Mouse (Mus musculus) erythroblast, embryonic 14.5 days (primary cell): ENCODE measurements around the gene Abhd17a. TPM values are rescaled to one million over a fixed set of nuclear protein-coding genes. Genes with fewer than 3 reads are reported as not detected.
A peak's percentile ranks its signal among the peaks of the same experiment; 100 is the strongest.

Source experiments
- H3K27me3 ChIP-seq: 2 replicates; pipeline ENCODE4 v1.6.1; 2012; ENCODE audit warnings: inconsistent platforms; ENCODE audit not compliant: control insufficient read depth
- H3K36me3 ChIP-seq: 2 replicates; pipeline ENCODE4 v1.6.1; 2012; ENCODE audit warnings: mild to moderate bottlenecking, inconsistent platforms; ENCODE audit not compliant: control insufficient read depth
- H3K4me1 ChIP-seq: 2 replicates; pipeline ENCODE4 v1.6.1; 2012; ENCODE audit warnings: inconsistent platforms; ENCODE audit not compliant: control insufficient read depth
- H3K4me3 ChIP-seq: replicated peaks from 2 replicates; pipeline ENCODE3; 2012; ENCODE audit warnings: moderate library complexity, mild to moderate bottlenecking, inconsistent platforms
- H3K9me3 ChIP-seq: 2 replicates; pipeline ENCODE4 v1.6.1; 2012; ENCODE audit warnings: low read length, inconsistent platforms, mixed read lengths; ENCODE audit not compliant: control insufficient read depth
- GATA1 ChIP-seq: IDR thresholded peaks from 2 replicates; pipeline ENCODE4 v1.6.1; 2012; ENCODE audit warnings: low read length, inconsistent platforms, mixed read lengths
- TAL1 ChIP-seq: IDR thresholded peaks from 3 replicates; pipeline ENCODE4 v1.6.1; 2012; ENCODE audit warnings: low read length, inconsistent platforms, mixed read lengths
- polyA plus RNA-seq: library from polyadenylated mRNA; stranded (reverse); fragments of >175 nt; gene quantifications from 2 replicates; pipeline ENCODE4 v1.2.3, GENCODE M21; 2012

Gene Abhd17a
- polyA plus RNA-seq, 1 experiment: 117 TPM

DNA sequence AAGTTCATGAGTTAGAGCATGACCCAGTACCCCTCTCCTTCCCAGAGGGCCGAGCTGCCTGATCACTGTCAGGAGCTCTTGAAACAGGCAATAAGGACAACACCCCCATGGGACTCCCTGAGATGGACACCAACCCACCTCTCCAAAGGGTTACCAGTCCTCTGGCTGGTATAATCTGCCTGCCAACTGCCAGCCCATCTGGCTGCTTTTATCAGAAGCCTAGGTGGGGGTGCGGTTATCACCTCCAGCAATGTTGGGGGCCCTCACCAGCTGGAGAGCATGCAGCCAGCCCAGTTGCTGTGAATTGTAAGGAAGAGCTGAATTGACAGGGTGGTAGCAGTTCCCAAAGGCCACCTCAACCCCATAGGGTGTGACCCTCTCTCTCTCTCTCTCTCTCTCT, 17.7 kb downstream of the Abhd17a start:
- Histone ChIP-seq H3K9me3 (no peaks in the 10 kb centered on the region), H3K4me1 (peaks cover 96% of the 10 kb centered on the region), H3K4me3 (peak overlapping the region; percentile 96), H3K27me3 (no peaks in the 10 kb centered on the region), H3K36me3 (peaks cover 81% of the 10 kb centered on the region)
- TF ChIP-seq TAL1: peak; percentile 73
- TF ChIP-seq GATA1: peak; percentile 85

DNA sequence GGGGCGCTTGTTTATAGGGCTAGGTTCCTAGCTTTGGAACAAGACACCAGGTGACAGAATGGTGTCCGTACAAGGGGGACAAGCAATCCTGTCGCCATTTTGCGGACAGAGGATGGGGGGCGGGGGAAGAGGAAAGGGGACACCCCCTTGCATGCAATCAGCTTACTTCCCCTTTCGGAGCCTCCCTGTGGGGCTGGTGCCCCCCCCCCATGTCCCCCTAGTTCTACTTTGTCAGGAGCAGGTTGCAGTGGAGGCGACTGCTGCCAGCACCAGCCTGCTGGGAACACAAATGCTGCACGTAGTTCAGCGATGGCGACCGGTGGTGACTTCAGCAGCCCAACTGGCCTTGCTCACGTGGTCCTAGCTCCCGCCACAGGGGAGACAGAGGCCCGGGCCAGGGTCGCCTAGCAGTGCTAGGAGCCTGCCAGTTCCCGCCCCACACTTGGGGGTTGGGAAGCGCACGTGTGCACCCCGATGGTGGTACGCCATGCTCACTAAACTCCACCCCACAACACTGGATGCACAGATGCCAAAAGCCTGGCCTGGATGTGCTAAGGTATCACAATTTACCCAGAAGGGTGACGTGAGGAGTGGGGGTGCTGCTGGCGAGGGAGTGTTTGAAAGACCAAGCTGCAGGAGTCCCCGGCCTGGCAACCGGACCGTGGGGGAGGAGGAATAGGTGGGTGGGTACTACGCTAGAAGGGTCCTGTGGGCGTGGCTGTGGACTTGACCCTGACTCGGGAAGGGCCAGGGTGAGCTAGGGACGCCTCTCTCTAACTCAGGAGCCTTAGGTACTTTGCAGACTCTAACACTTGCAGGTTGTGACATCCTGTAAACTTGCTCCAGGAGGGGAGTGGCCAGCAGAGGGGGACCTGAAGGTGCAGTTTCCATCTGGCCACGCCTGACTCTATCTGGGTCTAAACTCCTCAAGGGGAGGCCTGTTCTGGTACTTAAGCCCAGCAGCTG, 19.0 kb downstream of the Abhd17a start:
- Histone ChIP-seq H3K36me3 (peaks cover 94% of the 10 kb centered on the region), H3K27me3 (no peaks in the 10 kb centered on the region), H3K4me3 (peak overlapping the region; percentile 96), H3K4me1 (peaks cover 99% of the 10 kb centered on the region), H3K9me3 (no peaks in the 10 kb centered on the region)
- no peak for TF ChIP-seq GATA1
- TF ChIP-seq TAL1: no peak

DNA sequence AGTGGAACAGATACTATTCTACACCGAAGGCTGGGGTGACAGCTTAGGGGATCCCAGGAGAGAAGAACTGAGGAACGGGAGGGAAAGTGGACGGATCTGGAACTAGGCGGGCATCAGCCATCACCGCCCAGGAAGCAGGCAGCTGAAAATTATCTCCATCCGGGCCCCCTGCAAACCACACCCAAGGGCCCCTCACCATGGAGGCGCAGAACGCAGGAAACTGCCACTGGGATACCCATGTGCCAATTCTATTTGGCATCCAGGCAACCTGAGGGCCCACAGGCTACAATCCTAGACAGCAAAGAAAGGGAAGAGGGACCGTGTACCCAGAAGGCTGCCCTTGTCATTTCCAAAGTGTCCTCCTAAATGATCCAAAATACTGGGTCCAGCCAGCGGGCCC, 19.7 kb downstream of the Abhd17a start:
- no peaks in the 10 kb centered on the region for H3K9me3 ChIP-seq
- no peaks in the 10 kb centered on the region for H3K27me3 ChIP-seq
- TF ChIP-seq GATA1 (no peak), TAL1 (no peak)
- peaks cover 96% of the 10 kb centered on the region for H3K4me1 ChIP-seq
- peak overlapping the region; percentile 96 for H3K4me3 ChIP-seq
- H3K36me3 ChIP-seq: peaks cover 96% of the 10 kb centered on the region

DNA sequence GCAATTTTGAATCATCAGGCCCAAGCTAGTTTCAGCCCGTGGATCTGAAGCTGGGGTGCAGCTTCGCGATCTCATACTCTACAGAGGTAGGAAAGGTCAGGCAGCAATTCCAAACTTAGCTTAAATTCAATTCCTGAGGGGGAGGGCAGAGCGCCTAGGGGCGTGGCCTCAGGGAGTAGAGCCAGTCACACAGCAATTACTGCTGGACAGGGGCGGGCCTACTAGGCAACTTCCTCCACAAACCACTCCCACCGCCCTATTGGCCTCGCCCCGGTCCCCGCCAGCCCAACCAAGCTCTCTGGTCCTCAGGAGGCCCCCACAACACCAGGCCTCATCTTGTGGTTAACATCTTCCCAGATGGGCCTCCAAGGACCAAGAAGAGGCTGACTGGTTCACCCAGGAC, 20.5 kb downstream of the Abhd17a start:
- Histone ChIP-seq H3K36me3 (peaks cover 96% of the 10 kb centered on the region), H3K4me3 (peak overlapping the region; percentile 96), H3K4me1 (peaks cover 89% of the 10 kb centered on the region), H3K9me3 (no peaks in the 10 kb centered on the region), H3K27me3 (no peaks in the 10 kb centered on the region)
- TF ChIP-seq GATA1 (no peak), TAL1 (no peak)

DNA sequence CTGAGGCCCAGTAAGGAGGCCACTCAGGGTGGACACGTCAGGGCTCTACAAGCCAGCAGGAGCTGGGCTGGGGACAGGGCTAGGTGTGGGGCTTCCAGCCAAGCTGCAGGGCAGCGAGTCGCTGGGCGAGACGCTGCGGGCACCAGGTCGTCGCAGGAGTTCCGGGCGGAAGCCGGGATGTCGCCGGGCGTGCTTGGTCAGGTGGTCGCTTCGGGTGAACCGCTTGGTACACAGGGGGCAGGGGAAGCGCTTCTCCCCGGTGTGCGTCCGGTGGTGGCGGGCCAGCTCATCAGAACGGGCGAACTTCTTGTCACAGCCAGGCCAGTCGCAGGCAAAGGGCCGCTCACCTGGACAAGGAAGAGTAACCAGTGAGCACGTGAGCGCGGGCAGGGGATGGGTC, 21.3 kb downstream of the Abhd17a start:
- TF ChIP-seq TAL1 (no peak), GATA1 (no peak)
- Histone ChIP-seq H3K9me3 (no peaks in the 10 kb centered on the region), H3K4me3 (peak overlapping the region; percentile 96), H3K4me1 (peaks cover 82% of the 10 kb centered on the region), H3K36me3 (peaks cover 96% of the 10 kb centered on the region), H3K27me3 (no peaks in the 10 kb centered on the region)

DNA sequence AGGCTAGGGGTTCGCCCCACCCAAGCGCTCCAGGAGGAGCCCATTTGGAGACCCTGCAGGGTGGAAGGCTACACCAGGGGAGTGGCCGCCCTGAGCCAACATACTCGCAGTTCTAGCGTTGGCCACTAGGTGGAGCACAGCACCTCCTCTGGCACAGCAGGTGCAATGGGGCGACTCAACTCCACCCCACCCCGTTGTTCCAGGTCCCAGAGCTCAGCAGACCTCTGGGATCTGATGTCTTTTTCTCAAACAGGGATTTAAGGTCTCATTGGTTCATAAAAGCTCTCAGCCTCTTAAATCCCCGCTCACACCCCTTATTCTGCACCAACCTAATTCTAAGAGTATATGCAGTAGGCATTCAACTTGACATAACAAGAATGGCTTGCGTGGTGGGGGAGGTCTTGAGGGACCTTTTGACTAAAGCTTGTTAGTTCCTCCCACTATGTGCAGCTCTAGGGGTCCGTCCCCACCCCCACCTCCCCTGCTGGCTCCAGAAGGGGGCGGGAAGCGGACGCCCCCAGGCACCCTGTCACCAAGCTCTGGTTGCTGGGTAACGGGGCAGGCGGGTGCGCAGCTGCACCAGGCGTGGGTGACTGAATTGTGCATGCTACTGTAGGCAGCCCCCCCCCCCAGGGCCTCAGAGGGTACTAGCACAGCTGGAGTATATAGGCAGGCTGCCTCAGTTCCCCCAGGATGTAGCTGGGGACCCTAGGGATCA, 23.6 kb downstream of the Abhd17a start:
- Histone ChIP-seq H3K4me1 (peaks cover 78% of the 10 kb centered on the region), H3K27me3 (no peaks in the 10 kb centered on the region), H3K4me3 (no peak overlapping the region), H3K9me3 (no peaks in the 10 kb centered on the region), H3K36me3 (peaks cover 79% of the 10 kb centered on the region)
- TF ChIP-seq GATA1 (no peak), TAL1 (no peak)

DNA sequence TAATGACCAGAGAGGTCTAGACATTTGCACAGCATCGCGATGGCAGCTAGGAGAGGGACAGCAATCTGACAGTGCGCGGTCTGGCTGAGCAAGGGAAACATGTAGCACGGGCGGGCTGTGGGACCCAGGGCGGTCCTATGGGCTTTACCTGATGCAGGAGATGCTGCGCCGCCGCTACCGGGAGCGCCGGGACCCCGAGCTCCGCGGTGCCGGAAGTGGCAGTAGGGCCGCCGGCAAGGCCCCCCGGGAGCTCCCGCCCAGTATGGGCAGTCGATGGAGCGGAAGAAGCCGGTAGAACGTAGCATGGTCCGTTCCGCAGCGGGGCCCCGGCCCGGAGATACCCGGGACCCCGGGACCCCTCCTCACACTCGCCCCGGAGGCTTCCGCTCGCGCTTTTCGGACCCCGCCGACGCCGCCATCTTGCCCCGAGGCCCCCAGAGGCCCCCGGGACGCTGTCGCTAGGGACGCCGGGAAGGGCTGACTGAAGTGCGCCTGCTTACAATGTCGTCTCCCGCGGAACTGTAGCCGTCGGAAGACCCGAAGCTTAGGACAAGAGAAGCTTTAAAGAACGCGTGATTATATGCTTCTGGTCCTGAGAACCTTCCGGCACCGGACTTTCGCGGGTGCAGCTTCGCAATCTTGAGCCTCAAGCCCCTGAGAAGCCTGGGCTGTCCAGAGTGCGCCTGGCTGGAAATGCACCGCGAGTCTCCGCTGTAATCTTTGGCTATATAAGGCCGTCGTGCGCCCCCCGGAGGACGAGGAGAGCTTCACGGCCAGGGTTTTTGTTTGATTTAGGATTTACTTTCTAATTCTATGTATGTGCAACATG, 28.8 kb downstream of the Abhd17a start, which contains the start of gene Rexo1:
Rexo1 (minus strand) TSS at position 445 of the 829 bp plus-strand sequence.
- TF ChIP-seq GATA1: no peak
- TF ChIP-seq TAL1: no peak
- peak within 1 kb of the TSS; percentile 90 for H3K4me3 ChIP-seq
- peaks cover 71% of the 10 kb centered on the region for H3K4me1 ChIP-seq
- H3K36me3 ChIP-seq: peaks cover 64% of the 10 kb centered on the region
- no peaks in the 10 kb centered on the region for H3K9me3 ChIP-seq
- H3K27me3 ChIP-seq: no peaks in the 10 kb centered on the region

DNA sequence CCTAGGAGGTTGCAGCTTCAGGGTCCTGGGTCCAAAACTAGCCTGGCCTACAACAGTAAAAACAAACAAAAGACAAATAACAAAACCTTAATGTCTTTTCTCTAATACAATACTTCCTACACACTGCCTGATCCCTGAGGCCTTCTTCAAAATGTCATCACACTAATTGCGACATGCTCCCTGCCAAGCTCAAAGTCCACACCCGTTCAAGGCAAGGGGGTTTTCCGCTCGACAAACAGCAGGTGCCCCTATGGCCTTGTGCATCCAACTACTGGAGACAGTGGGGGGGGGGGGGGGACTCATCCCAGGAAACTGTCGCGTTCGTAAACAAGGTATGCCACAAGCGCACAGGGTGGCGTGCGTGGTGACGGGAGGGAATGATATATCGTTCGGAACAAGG, 29.5 kb downstream of the Abhd17a start:
- H3K9me3 ChIP-seq: no peaks in the 10 kb centered on the region
- peaks cover 66% of the 10 kb centered on the region for H3K4me1 ChIP-seq
- H3K27me3 ChIP-seq: no peaks in the 10 kb centered on the region
- TF ChIP-seq GATA1: no peak
- TF ChIP-seq TAL1: no peak
- H3K4me3 ChIP-seq: peak overlapping the region; percentile 90
- H3K36me3 ChIP-seq: peaks cover 58% of the 10 kb centered on the region

DNA sequence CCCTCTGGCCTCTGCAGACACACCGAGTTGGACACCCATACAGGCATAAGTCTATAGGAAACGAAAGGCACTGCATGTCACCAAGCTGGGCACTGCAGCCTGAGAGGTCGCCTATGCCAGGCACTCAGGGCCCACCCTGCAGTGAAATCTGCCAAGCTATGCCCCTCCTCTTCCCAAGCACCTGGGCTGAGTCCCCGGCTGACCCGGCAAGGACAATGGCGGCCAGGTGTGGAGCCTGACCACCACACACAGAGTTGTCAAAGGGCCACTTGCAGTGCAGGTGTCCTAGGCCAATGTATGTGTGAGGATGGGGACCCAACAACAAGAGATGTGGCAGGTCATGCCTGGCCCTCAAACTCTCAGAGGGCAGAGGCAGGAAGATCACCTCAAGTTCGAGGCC, 30.7 kb downstream of the Abhd17a start:
- Histone ChIP-seq H3K9me3 (no peaks in the 10 kb centered on the region), H3K4me1 (peaks cover 74% of the 10 kb centered on the region), H3K4me3 (peak overlapping the region; percentile 46), H3K27me3 (no peaks in the 10 kb centered on the region), H3K36me3 (peaks cover 54% of the 10 kb centered on the region)
- no peak for TF ChIP-seq GATA1
- TF ChIP-seq TAL1: no peak
